Mouse (Mus musculus): Measurements from ENCODE around the gene Map7d2. TPM values are rescaled to one million over a fixed set of nuclear protein-coding genes. Genes with fewer than 3 reads are reported as not detected.
A peak's percentile ranks its signal among the peaks of the same experiment; 100 is the strongest.

The Map7d2 gene
- 35.6 and 38.9 TPM in 2 replicates for total RNA-seq (2014; rRNA removed)
- 57.3 and 61.7 TPM in 2 replicates for polyA plus RNA-seq (2015; fragmentation: Nextera tagmentation; extraction: Ambion mirVana)

- ATAC-seq (ENCODE audit: low FRiP score) (peak; percentile 91), DNase-seq (ENCODE audit: low spot score) (peak; percentile 54)
- H3K27me3 ChIP-seq (ENCODE audit: insufficient read depth, low read length): no peaks in the 10 kb centered on the region
- no peaks in the 10 kb centered on the region for H3K36me3 ChIP-seq (ENCODE audit: insufficient read depth, low read length)
- peak within 1 kb of the TSS; percentile 59 for H3K4me3 ChIP-seq (ENCODE audit: low read depth, low read length)
- no peaks in the 10 kb centered on the region for H3K4me1 ChIP-seq (ENCODE audit: insufficient read depth, low read length)
- H3K4me2 ChIP-seq (ENCODE audit: low read depth, low read length, poor library complexity, severe bottlenecking): peak within 1 kb of the TSS; percentile 55
- peak within 1 kb of the TSS; percentile 63 for H3K27ac ChIP-seq (ENCODE audit: low read depth, low read length)
- no peaks in the 10 kb centered on the region for H3K9me3 ChIP-seq (ENCODE audit: low read length)
- TF ChIP-seq CTCF (IDR thresholded peaks at IDR 0.05): no peak
- peak within 1 kb of the TSS; percentile 66 for H3K9ac ChIP-seq (replicated peaks; ENCODE audit: low read length, poor library complexity, severe bottlenecking)
- WGBS: 29% methylated on average over 37 of the region's 83 CpGs
Observed at GRCm38 (mm10) chrX:159414130-159414828, at the start of gene Map7d2. Gene Map7d2 (plus strand): TSS chrX:159414572.

- no peaks in the 10 kb centered on the region for H3K27me3 ChIP-seq (ENCODE audit: insufficient read depth, low read length)
- peak within 1 kb of the TSS; percentile 57 for H3K4me3 ChIP-seq (ENCODE audit: low read depth, low read length)
- peak within 1 kb of the TSS; percentile 45 for H3K4me2 ChIP-seq (ENCODE audit: low read depth, low read length, poor library complexity, severe bottlenecking)
- WGBS: 21% methylated on average over 50 of the region's 76 CpGs
- no peaks in the 10 kb centered on the region for H3K4me1 ChIP-seq (ENCODE audit: insufficient read depth, low read length)
- DNase-seq (ENCODE audit: low spot score): peak; percentile 82
- H3K36me3 ChIP-seq (ENCODE audit: insufficient read depth, low read length): no peaks in the 10 kb centered on the region
- peak within 1 kb of the TSS; percentile 62 for H3K27ac ChIP-seq (ENCODE audit: low read depth, low read length)
- H3K9ac ChIP-seq (replicated peaks; ENCODE audit: low read length, poor library complexity, severe bottlenecking): peak within 1 kb of the TSS; percentile 64
- ATAC-seq (ENCODE audit: low FRiP score): peak; percentile 95
- peak; percentile 15; the same call in 1 of the 2 replicates for TF ChIP-seq CTCF (IDR thresholded peaks at IDR 0.05)
- no peaks in the 10 kb centered on the region for H3K9me3 ChIP-seq (ENCODE audit: low read length)
Observed at GRCm38 (mm10) chrX:159371831-159372752, 42.3 kb upstream of the Map7d2 start, which contains the start of gene Eif1ax. Gene Eif1ax (plus strand): TSS chrX:159372178.

GRCm38 (mm10) chrX:159372753-159373144 lies 41.6 kb upstream of the Map7d2 start:
- H3K4me2 ChIP-seq (ENCODE audit: low read depth, low read length, poor library complexity, severe bottlenecking): peak overlapping the region; percentile 41
- no peaks in the 10 kb centered on the region for H3K4me1 ChIP-seq (ENCODE audit: insufficient read depth, low read length)
- no peaks in the 10 kb centered on the region for H3K36me3 ChIP-seq (ENCODE audit: insufficient read depth, low read length)
- no peak for TF ChIP-seq CTCF (IDR thresholded peaks at IDR 0.05)
- no peaks in the 10 kb centered on the region for H3K27me3 ChIP-seq (ENCODE audit: insufficient read depth, low read length)
- 21% methylated on average over 9 of the region's 9 CpGs for WGBS
- no peaks in the 10 kb centered on the region for H3K9me3 ChIP-seq (ENCODE audit: low read length)
- H3K4me3 ChIP-seq (ENCODE audit: low read depth, low read length): peak overlapping the region; percentile 57
- peak overlapping the region; percentile 64 for H3K9ac ChIP-seq (replicated peaks; ENCODE audit: low read length, poor library complexity, severe bottlenecking)
- ATAC-seq (ENCODE audit: low FRiP score): peak; percentile 28; the same call in 1 of the 2 replicates
- DNase-seq (ENCODE audit: low spot score): peak; percentile 1
- no peak overlapping the region for H3K27ac ChIP-seq (ENCODE audit: low read depth, low read length)

- Histone ChIP-seq H3K4me2 (ENCODE audit: low read depth, low read length, poor library complexity, severe bottlenecking) (no peak overlapping the region), H3K4me1 (ENCODE audit: insufficient read depth, low read length) (no peaks in the 10 kb centered on the region), H3K27ac (ENCODE audit: low read depth, low read length) (no peak overlapping the region), H3K4me3 (ENCODE audit: low read depth, low read length) (no peak overlapping the region), H3K36me3 (ENCODE audit: insufficient read depth, low read length) (no peaks in the 10 kb centered on the region), H3K9me3 (ENCODE audit: low read length) (no peaks in the 10 kb centered on the region), H3K27me3 (ENCODE audit: insufficient read depth, low read length) (no peaks in the 10 kb centered on the region), H3K9ac (replicated peaks; ENCODE audit: low read length, poor library complexity, severe bottlenecking) (no peak overlapping the region)
- no peak for TF ChIP-seq CTCF (IDR thresholded peaks at IDR 0.05)
- peak; percentile 1 for DNase-seq (ENCODE audit: low spot score)
- 66% methylated on average over 9 of the region's 9 CpGs for WGBS
- ATAC-seq (ENCODE audit: low FRiP score): no peak
Observed at GRCm38 (mm10) chrX:159387105-159387504, 27.3 kb upstream of the Map7d2 start.

- H3K9me3 ChIP-seq (ENCODE audit: low read length): no peaks in the 10 kb centered on the region
- H3K36me3 ChIP-seq (ENCODE audit: insufficient read depth, low read length): no peaks in the 10 kb centered on the region
- no peak for ATAC-seq (ENCODE audit: low FRiP score)
- H3K27ac ChIP-seq (ENCODE audit: low read depth, low read length): no peak overlapping the region
- DNase-seq (ENCODE audit: low spot score): peak; percentile 46
- no peaks in the 10 kb centered on the region for H3K27me3 ChIP-seq (ENCODE audit: insufficient read depth, low read length)
- TF ChIP-seq CTCF (IDR thresholded peaks at IDR 0.05): no peak
- H3K4me3 ChIP-seq (ENCODE audit: low read depth, low read length): no peak overlapping the region
- no peak overlapping the region for H3K4me2 ChIP-seq (ENCODE audit: low read depth, low read length, poor library complexity, severe bottlenecking)
- no peak overlapping the region for H3K9ac ChIP-seq (replicated peaks; ENCODE audit: low read length, poor library complexity, severe bottlenecking)
- no peaks in the 10 kb centered on the region for H3K4me1 ChIP-seq (ENCODE audit: insufficient read depth, low read length)
Observed at GRCm38 (mm10) chrX:159388953-159389352, 25.4 kb upstream of the Map7d2 start.
